Mouse (Mus musculus) urinary bladder, adult 18-20 months (tissue): ENCODE measurements at regions not wholly inside any gene's neighbourhood (a gene's known extent, or its start where the extent isn't known, plus 50 kb on each side); places are given as distances from the start of the nearest gene placed in this dataset.
"Not testable (repeated sequence)": the region's sequence is repeated elsewhere in the genome, so short reads cannot be mapped to it uniquely, and the experiment has no call there.

Experiments used
- DNase-seq, 2 experiments: peaks; one replicate each; pipeline ENCODE4 v3.0.0; 2022; ENCODE audit warnings: low spot score in 2 of 2, mixed read lengths in 2 of 2

GRCm38 (mm10) chr6:67674717-67675116 lies 139.1 kb upstream of the Tacstd2 start:
- DNase-seq: not testable (repeated sequence)

GRCm38 (mm10) chr6:67673316-67673715 lies 137.7 kb upstream of the Tacstd2 start:
- DNase-seq: not testable (repeated sequence)

GRCm38 (mm10) chr6:67668073-67668472 lies 132.5 kb upstream of the Tacstd2 start:
- not testable (repeated sequence) for DNase-seq

- no peak for DNase-seq
Observed at GRCm38 (mm10) chr6:67631617-67632016, 96.0 kb upstream of the Tacstd2 start.

GRCm38 (mm10) chr6:67610402-67610801 lies 74.8 kb upstream of the Tacstd2 start:
- DNase-seq: no peak

GRCm38 (mm10) chr6:67609461-67609860 lies 73.9 kb upstream of the Tacstd2 start:
- not testable (repeated sequence) for DNase-seq
